Mouse (Mus musculus): ENCODE measurements around the gene Jund. TPM values are rescaled to one million over a fixed set of nuclear protein-coding genes. Genes with fewer than 3 reads are reported as not detected.

Jund gene
- polyA plus RNA-seq, 1 experiment from 2014 or later = 115 TPM

GRCm38 (mm10) chr8:70672325-70673078 lies 26.2 kb upstream of the Jund start:
- ATAC-seq (ENCODE audit: low read depth) = no peak
- peaks cover 15% of the 10 kb centered on the region for H3K4me1 ChIP-seq (ENCODE audit: control insufficient read depth, insufficient read depth, low read length)
- H3K9ac ChIP-seq (replicated peaks; ENCODE audit: low read depth, low read length) = peak overlapping the region; percentile 54
- H3K36me3 ChIP-seq (ENCODE audit: control insufficient read depth, insufficient read depth, low read length) = no peaks in the 10 kb centered on the region
- WGBS = 39% methylated on average over 19 of the region's 19 CpGs
- H3K9me3 ChIP-seq (ENCODE audit: control insufficient read depth, low read length) = no peaks in the 10 kb centered on the region
- H3K4me2 ChIP-seq (ENCODE audit: low read depth, low read length) = peak overlapping the region; percentile 39
- peak overlapping the region; percentile 53 for H3K4me3 ChIP-seq (ENCODE audit: low read depth, low read length)
- H3K27ac ChIP-seq (ENCODE audit: low read depth, low read length) = peak overlapping the region; percentile 97
- H3K27me3 ChIP-seq (ENCODE audit: control insufficient read depth, insufficient read depth, low read length) = no peaks in the 10 kb centered on the region

DNA sequence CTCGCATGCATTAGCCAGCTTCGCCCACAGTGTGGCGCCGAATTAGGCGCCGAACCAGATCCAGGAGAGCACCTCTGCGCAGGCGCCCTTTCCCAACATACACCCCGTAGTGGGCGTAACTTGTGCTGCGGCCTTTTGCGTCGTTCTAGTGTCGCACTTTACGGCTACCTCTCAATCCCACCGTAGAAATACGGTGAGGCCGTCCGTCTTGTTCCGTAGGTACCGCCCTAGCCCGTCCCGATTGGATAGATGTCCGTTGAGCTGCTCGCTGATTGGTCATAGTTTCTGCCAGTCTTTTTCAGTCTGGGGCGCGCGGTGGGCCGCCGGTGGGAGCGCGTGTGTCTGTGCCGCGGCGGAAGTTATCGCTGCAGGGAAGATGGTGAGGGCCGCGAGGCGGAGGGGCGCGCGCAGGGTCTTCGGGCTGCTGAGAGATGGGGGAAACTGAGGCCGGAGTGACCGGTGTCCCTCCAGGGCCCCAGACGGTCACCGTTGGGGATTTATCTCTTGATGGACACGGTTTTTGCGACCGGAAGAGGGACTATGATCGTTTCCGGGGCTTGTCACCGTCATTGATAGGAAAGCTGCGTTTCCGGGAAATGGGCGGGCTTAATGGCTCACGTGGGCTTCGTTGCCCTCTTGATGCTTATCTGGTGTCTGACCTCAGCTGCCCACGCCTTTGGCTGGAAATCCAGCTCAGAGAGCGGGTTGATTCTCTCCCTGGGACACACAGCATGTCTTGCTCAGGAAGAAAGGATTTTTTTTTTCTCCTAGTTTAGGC lies 25.5 kb upstream of the Jund start, which contains the start of gene Lsm4:
Lsm4 (plus strand) TSS at position 170 of the 778 bp plus-strand sequence.
- H3K4me2 ChIP-seq (ENCODE audit: low read depth, low read length) = peak within 1 kb of the TSS; percentile 89
- H3K36me3 ChIP-seq (ENCODE audit: control insufficient read depth, insufficient read depth, low read length) = peaks cover 4% of the 10 kb centered on the region; the same call in 1 of the 2 replicates
- H3K27me3 ChIP-seq (ENCODE audit: control insufficient read depth, insufficient read depth, low read length) = no peaks in the 10 kb centered on the region
- peak within 1 kb of the TSS; percentile 76 for H3K9ac ChIP-seq (replicated peaks; ENCODE audit: low read depth, low read length)
- no peaks in the 10 kb centered on the region for H3K9me3 ChIP-seq (ENCODE audit: control insufficient read depth, low read length)
- WGBS = under 1% methylated on average over 60 of the region's 60 CpGs
- peak within 1 kb of the TSS; percentile 53 for H3K4me3 ChIP-seq (ENCODE audit: low read depth, low read length)
- peaks cover 15% of the 10 kb centered on the region for H3K4me1 ChIP-seq (ENCODE audit: control insufficient read depth, insufficient read depth, low read length)
- ATAC-seq (ENCODE audit: low read depth) = peak; percentile 97
- peak within 1 kb of the TSS; percentile 97 for H3K27ac ChIP-seq (ENCODE audit: low read depth, low read length)

GRCm38 (mm10) chr8:70674109-70674508 lies 24.6 kb upstream of the Jund start:
- Histone ChIP-seq H3K27me3 (ENCODE audit: control insufficient read depth, insufficient read depth, low read length) (no peaks in the 10 kb centered on the region), H3K36me3 (ENCODE audit: control insufficient read depth, insufficient read depth, low read length) (peaks cover 4% of the 10 kb centered on the region; the same call in 1 of the 2 replicates), H3K4me1 (ENCODE audit: control insufficient read depth, insufficient read depth, low read length) (peaks cover 15% of the 10 kb centered on the region), H3K4me3 (ENCODE audit: low read depth, low read length) (peak overlapping the region; percentile 53), H3K27ac (ENCODE audit: low read depth, low read length) (peak overlapping the region; percentile 97), H3K9ac (replicated peaks; ENCODE audit: low read depth, low read length) (peak overlapping the region; percentile 76), H3K9me3 (ENCODE audit: control insufficient read depth, low read length) (no peaks in the 10 kb centered on the region), H3K4me2 (ENCODE audit: low read depth, low read length) (peak overlapping the region; percentile 89)
- ATAC-seq (ENCODE audit: low read depth) = peak; percentile 1; the same call in 1 of the 2 replicates
- 88% methylated on average over 3 of the region's 3 CpGs for WGBS

GRCm38 (mm10) chr8:70674716-70675115 lies 24.0 kb upstream of the Jund start:
- H3K4me1 ChIP-seq (ENCODE audit: control insufficient read depth, insufficient read depth, low read length) = peaks cover 15% of the 10 kb centered on the region
- no peak overlapping the region for H3K27ac ChIP-seq (ENCODE audit: low read depth, low read length)
- no peak overlapping the region; the same call in 1 of the 2 replicates for H3K4me3 ChIP-seq (ENCODE audit: low read depth, low read length)
- WGBS = 83% methylated on average over 4 of the region's 4 CpGs
- ATAC-seq (ENCODE audit: low read depth) = no peak
- H3K4me2 ChIP-seq (ENCODE audit: low read depth, low read length) = no peak overlapping the region; the same call in 1 of the 2 replicates
- no peaks in the 10 kb centered on the region for H3K9me3 ChIP-seq (ENCODE audit: control insufficient read depth, low read length)
- 0 out of 2 replicates have a peak overlapping the region, but pooled peaks have one; percentile 21 for H3K9ac ChIP-seq (replicated peaks; ENCODE audit: low read depth, low read length)
- no peaks in the 10 kb centered on the region for H3K27me3 ChIP-seq (ENCODE audit: control insufficient read depth, insufficient read depth, low read length)
- H3K36me3 ChIP-seq (ENCODE audit: control insufficient read depth, insufficient read depth, low read length) = peaks cover 4% of the 10 kb centered on the region; the same call in 1 of the 2 replicates

GRCm38 (mm10) chr8:70675336-70675735 lies 23.4 kb upstream of the Jund start:
- no peaks in the 10 kb centered on the region for H3K27me3 ChIP-seq (ENCODE audit: control insufficient read depth, insufficient read depth, low read length)
- no peak overlapping the region for H3K27ac ChIP-seq (ENCODE audit: low read depth, low read length)
- peaks cover 4% of the 10 kb centered on the region; the same call in 1 of the 2 replicates for H3K36me3 ChIP-seq (ENCODE audit: control insufficient read depth, insufficient read depth, low read length)
- H3K4me2 ChIP-seq (ENCODE audit: low read depth, low read length) = no peak overlapping the region
- 92% methylated on average over 1 of the region's 1 CpGs for WGBS
- H3K9me3 ChIP-seq (ENCODE audit: control insufficient read depth, low read length) = no peaks in the 10 kb centered on the region
- H3K4me3 ChIP-seq (ENCODE audit: low read depth, low read length) = no peak overlapping the region
- peaks cover 15% of the 10 kb centered on the region for H3K4me1 ChIP-seq (ENCODE audit: control insufficient read depth, insufficient read depth, low read length)
- no peak overlapping the region for H3K9ac ChIP-seq (replicated peaks; ENCODE audit: low read depth, low read length)
- ATAC-seq (ENCODE audit: low read depth) = no peak

DNA sequence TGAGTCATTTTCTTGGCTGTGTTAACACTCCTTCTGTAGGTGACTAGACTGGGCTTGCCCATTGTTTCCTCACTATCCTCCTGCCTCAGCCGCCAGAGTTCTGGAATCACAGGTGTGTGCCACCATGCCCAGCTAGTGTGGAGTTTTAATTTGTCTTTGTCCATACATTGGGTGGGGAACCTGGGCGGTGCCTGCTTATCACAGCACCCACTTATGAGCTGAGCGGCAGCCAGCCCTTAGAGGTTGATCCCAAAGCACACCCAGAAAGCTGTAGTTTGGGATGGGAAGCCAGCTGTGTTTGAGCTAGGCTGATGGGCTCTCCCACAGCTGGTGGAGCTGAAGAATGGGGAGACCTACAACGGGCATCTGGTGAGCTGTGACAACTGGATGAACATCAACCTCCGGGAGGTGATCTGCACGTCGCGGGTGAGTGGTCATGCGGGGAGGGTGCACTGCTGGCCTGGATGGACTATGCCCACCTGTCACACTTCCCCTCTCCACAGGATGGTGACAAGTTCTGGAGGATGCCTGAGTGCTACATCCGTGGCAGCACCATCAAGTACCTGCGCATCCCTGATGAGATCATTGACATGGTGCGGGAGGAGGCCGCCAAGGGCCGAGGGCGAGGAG lies 21.2 kb upstream of the Jund start:
- 95% methylated on average over 15 of the region's 15 CpGs for WGBS
- H3K4me3 ChIP-seq (ENCODE audit: low read depth, low read length) = no peak overlapping the region
- no peak overlapping the region for H3K27ac ChIP-seq (ENCODE audit: low read depth, low read length)
- peaks cover 4% of the 10 kb centered on the region; the same call in 1 of the 2 replicates for H3K36me3 ChIP-seq (ENCODE audit: control insufficient read depth, insufficient read depth, low read length)
- peaks cover 13% of the 10 kb centered on the region for H3K4me1 ChIP-seq (ENCODE audit: control insufficient read depth, insufficient read depth, low read length)
- no peak for ATAC-seq (ENCODE audit: low read depth)
- H3K9me3 ChIP-seq (ENCODE audit: control insufficient read depth, low read length) = no peaks in the 10 kb centered on the region
- no peak overlapping the region for H3K4me2 ChIP-seq (ENCODE audit: low read depth, low read length)
- H3K9ac ChIP-seq (replicated peaks; ENCODE audit: low read depth, low read length) = no peak overlapping the region
- no peaks in the 10 kb centered on the region for H3K27me3 ChIP-seq (ENCODE audit: control insufficient read depth, insufficient read depth, low read length)

GRCm38 (mm10) chr8:70678679-70679078 lies 20.1 kb upstream of the Jund start:
- H3K27ac ChIP-seq (ENCODE audit: low read depth, low read length) = no peak overlapping the region
- H3K4me3 ChIP-seq (ENCODE audit: low read depth, low read length) = no peak overlapping the region
- H3K4me2 ChIP-seq (ENCODE audit: low read depth, low read length) = no peak overlapping the region
- H3K9me3 ChIP-seq (ENCODE audit: control insufficient read depth, low read length) = no peaks in the 10 kb centered on the region
- peaks cover 4% of the 10 kb centered on the region; the same call in 1 of the 2 replicates for H3K36me3 ChIP-seq (ENCODE audit: control insufficient read depth, insufficient read depth, low read length)
- peaks cover 11% of the 10 kb centered on the region for H3K4me1 ChIP-seq (ENCODE audit: control insufficient read depth, insufficient read depth, low read length)
- H3K27me3 ChIP-seq (ENCODE audit: control insufficient read depth, insufficient read depth, low read length) = no peaks in the 10 kb centered on the region
- ATAC-seq (ENCODE audit: low read depth) = no peak
- H3K9ac ChIP-seq (replicated peaks; ENCODE audit: low read depth, low read length) = no peak overlapping the region

DNA sequence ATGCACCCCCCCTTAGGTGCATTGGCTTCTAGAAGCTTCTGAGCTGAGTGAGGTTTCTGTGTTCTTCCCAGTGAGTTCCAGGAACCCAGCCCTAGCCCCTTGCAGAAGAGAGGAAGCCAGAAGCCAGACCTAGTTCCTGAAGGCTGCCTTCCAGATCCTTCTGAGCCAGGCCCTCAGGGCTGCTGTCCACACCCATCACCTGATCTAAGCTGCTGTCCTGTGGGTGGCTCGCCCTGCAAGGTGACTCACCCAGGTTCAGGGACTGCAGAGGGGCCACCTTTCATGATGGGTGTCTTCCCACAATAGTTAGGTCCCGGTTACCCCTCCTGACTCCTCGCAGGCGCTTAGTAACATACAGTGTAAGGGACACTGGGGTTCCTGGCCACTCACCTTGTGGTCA lies 19.3 kb upstream of the Jund start:
- Histone ChIP-seq H3K36me3 (ENCODE audit: control insufficient read depth, insufficient read depth, low read length) (peaks cover 4% of the 10 kb centered on the region; the same call in 1 of the 2 replicates), H3K27ac (ENCODE audit: low read depth, low read length) (no peak overlapping the region), H3K4me2 (ENCODE audit: low read depth, low read length) (no peak overlapping the region), H3K4me3 (ENCODE audit: low read depth, low read length) (no peak overlapping the region), H3K27me3 (ENCODE audit: control insufficient read depth, insufficient read depth, low read length) (no peaks in the 10 kb centered on the region), H3K9ac (replicated peaks; ENCODE audit: low read depth, low read length) (no peak overlapping the region), H3K9me3 (ENCODE audit: control insufficient read depth, low read length) (no peaks in the 10 kb centered on the region), H3K4me1 (ENCODE audit: control insufficient read depth, insufficient read depth, low read length) (peaks cover 7% of the 10 kb centered on the region)
- 93% methylated on average over 4 of the region's 4 CpGs for WGBS
- no peak for ATAC-seq (ENCODE audit: low read depth)

Measured in neural tube, embryonic 14.5 days (tissue).